Mouse (Mus musculus) monocyte, adult 2 months (primary cell): ENCODE results near the gene Sphk2.

Experiments used
- DNase-seq, 2 experiments: peaks; one replicate each; pipeline ENCODE4 v3.0.0; 2022; ENCODE audit warnings: low spot score in 2 of 2, low read depth in 1 of 2

The Sphk2 gene

DNA sequence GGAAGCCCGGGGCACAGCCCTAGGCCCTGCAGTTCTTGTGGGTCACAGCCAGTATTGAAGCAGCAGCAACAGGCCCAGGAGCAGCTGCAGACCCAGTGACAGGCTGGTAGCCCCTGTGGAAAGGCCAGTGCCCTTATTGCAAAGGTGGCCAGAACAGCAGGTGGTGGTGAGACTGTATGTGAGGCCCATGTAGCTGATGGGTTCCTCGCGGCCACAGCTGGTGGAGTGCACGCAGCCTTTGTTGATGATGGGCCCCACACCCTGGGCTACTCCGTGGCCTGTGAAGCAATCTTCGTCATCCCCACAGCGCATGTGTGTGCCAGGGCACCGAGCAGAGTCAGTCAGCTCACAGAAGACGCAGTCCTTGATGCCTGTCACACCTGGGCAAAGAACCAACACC lies 7.3 kb upstream of the Sphk2 start:
- DNase-seq: no peak

DNA sequence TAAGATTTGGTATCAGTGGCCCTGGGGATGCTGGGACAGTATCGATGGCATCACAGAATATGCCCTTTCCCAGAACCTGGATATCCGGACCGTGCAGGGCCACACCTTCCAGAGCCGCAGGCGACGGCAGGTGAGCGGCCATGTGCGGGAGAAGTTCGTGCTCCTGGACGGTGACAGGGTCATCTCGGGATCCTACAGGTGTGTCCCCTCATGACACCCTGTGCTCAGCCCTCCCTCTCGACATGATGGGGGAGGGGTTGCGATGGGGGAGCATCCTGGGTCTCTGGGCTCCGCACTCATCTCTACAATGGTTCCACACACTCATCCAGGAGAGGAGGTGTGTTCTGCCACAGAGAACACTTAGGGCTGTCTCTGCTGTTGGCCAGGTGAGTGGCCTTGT lies 6.0 kb upstream of the Sphk2 start:
- no peak for DNase-seq

DNA sequence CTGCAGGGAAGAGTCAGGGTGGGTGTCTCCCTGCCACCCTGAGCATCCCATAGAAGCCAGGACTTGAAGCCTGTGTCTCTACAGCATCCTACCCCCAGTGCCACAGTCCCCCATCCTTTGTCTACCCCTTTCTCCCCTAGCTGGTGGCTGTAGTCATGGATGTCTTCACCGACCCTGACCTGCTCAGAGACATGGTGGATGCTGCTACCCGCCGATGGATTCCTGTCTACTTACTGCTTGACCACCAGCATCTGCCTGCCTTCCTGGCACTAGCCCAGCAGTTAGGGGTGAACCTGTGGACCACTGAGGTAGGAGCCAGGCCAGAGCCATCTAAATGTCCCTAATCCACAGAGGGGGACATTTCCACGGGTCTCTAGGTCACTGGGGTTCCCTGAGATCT lies 5.5 kb upstream of the Sphk2 start:
- no peak for DNase-seq

GRCm38 (mm10) chr7:45722348-45722713 lies 4.5 kb upstream of the Sphk2 start:
- no peak for DNase-seq

GRCm38 (mm10) chr7:45721642-45722347 lies 4.0 kb upstream of the Sphk2 start:
- no peak for DNase-seq

DNA sequence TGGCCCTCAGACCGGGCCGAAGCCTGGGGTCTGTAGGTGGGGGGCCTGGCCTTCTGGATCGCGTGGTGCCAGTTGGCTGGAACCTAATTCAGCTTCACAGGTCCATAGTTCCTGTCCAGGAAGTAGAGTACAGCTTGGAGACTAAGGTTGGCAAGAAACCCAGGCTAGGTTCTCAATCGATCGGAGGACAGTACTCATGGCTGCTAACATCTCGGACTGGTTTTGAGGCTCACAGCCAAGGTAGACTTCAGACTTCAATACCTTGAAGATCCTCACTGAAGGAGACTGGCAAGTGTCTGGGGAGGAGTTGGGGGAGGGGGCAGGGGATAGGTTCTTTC lies 3.4 kb upstream of the Sphk2 start:
- DNase-seq: no peak

DNA sequence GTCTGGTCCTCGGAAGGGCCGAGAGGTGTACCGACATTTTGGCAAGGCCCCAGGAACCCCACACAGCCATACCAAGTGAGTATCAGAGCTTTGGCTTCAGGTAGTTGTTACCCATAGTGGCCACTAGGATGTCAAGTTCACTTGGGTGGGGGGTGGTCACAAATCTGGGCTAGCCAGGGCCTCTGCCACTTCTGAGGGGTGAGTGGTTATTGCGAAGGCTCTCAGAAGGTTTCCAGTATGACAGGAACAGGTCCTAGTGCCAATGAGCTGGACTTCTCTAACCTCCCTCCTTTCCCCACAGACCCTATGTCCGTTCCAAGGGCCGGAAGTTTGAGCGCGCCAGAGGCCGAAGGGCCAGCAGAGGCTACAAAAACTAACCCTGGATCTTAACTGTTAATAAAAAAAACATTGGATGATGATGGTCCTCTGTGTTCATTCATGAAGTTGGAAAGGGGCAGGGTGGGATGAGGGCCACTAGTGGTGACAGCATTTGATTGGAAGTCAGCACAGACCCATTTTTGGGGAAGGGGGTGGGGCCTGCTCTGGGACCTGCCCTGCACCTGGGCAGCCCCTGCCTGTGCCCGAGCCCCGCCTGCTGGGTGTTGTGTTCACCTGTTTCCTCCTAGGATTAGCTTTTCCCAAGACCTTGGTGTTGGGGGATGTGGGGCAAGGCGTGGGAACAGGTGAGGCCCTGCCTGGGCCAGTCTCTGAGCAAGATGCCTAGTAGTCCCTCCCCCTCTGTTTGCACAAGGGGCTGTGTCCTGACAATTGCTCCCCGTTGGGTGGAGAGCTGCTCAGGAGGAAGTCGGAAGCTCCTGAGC lies 2.8 kb upstream of the Sphk2 start, which contains the start of gene Fam83e:
Gene Fam83e (plus strand): TSS at position 800 of the 821 bp plus-strand sequence.
- DNase-seq: no peak

GRCm38 (mm10) chr7:45719738-45720412 lies 2.1 kb upstream of the Sphk2 start:
- no peak for DNase-seq

DNA sequence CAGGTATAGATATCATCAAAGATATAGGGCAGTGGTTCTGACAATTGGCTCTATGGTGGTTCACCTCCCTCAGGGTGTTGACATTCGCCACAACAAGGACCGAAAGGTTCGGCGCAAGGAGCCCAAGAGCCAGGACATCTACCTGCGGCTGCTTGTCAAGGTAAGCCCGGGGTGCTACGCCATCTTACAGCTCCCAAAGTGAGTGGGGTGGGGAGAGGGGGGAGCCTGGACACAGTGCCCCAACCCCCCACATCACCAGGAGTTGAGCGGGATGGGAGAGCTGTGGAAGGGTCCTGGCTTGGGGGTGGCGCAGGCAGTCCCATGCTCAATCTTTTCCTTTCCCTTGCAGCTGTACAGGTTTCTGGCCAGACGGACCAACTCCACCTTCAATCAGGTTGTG lies 1.4 kb upstream of the Sphk2 start:
- DNase-seq: no peak

DNA sequence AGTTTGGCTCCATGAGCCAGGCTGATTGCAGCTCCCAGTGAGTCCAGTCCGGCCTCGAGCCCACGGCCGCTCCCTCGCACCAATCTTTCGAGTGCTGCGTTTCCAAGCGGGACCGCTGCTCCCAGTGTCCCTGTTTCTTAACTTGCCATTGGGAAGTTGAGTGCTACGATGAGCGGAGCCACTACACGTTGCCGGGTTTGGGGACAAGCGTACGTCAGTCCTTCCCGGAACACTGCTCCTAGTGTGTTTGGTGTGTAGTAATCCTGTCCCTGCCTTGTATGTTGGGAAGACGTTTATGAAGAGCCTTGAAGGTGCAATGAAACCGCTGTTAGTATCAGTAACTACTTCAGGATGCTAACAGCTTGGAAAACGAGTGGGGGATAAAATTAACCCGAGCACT lies 529 bp upstream of the Sphk2 start:
- no peak for DNase-seq

- DNase-seq: no peak
Measured at GRCm38 (mm10) chr7:45716952-45717917, 567 bp downstream of the Sphk2 start.

DNA sequence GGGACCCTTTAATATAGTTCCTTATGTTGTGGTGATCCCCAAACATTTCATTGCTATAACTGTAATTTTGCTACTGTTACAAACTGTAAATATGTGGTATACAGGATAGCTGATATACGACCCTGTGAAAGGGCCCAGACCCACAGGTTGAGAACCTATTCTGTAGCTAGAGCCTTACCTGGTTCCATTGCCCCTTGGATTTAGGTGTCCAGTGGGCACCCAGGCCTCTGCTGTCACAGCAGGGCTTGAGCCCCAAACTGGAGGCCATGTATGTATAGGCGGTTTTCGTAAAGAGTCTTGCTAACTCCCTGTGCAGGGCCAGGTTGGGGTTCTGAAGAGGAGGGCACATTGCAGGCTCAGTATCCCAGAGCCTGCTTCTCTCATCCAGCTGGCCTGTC lies 1.3 kb downstream of the Sphk2 start:
- DNase-seq: no peak

- peak; percentile 75 to 86 for DNase-seq
Measured at GRCm38 (mm10) chr7:45715741-45716459, 1.9 kb downstream of the Sphk2 start.

GRCm38 (mm10) chr7:45715090-45715708 lies 2.6 kb downstream of the Sphk2 start, which contains the start of gene Rpl18:
Gene Rpl18, plus strand, starts transcription at chr7:45715457.
- peak; percentile 91 to 94 for DNase-seq

- DNase-seq: no peak
Measured at GRCm38 (mm10) chr7:45714630-45715089, 3.1 kb downstream of the Sphk2 start.

- DNase-seq: no peak
Measured at GRCm38 (mm10) chr7:45713881-45714520, 3.8 kb downstream of the Sphk2 start.

GRCm38 (mm10) chr7:45713396-45713795 lies 4.4 kb downstream of the Sphk2 start:
- no peak for DNase-seq

DNA sequence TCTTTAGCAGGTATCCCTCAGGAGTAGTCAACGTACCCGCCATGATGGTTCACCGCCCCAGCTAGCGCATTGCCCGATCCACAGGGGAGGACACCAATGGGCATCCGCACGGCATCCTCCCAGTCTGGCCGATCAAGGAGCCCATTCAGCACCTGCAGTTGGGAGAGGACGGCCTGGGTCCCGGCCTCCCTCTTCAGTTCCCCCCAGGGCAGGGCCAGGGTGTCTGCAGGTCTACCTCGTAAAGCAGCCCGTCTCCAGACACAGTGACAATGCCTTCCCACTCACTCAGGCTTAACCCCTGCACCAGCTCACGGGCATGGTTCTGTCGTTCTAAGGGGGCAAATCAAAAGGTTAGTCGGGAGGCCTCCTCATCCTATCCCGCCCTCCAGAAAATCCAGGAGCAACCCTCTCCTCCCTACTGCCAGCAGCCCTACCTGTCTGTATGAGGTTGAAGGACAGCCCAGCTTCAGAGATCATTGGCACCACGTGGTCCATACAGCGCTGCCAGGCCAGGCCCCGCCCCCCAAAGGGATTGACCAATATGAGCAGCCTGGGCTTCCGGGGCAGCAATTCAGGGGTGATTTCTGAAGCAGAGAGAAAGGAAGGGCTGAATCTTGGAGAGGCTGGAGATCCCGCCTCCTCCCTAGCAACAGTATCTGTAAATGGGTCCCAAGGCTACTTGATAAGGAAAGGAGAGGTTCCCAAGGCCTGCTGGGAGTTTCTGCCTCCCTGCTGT lies 5.6 kb downstream of the Sphk2 start:
- no peak for DNase-seq
